Mouse (Mus musculus) heart, postnatal 4 days (tissue): ENCODE results near the gene Socs7. TPM values are rescaled to one million over a fixed set of nuclear protein-coding genes. Genes with fewer than 3 reads are reported as not detected.
A peak's percentile ranks its signal among the peaks of the same experiment; 100 is the strongest.

Experiments
- DNase-seq: peaks from one replicate; pipeline ENCODE4 v3.0.0; 2021
- total RNA-seq, 2 experiments: library from RNA; stranded (reverse); gene quantifications; 2 replicates each; pipeline ENCODE4 v1.2.3; 2021

Gene Socs7
- total RNA-seq, 2 experiments from 2014 or later = 24.2 to 28.9 TPM

DNA sequence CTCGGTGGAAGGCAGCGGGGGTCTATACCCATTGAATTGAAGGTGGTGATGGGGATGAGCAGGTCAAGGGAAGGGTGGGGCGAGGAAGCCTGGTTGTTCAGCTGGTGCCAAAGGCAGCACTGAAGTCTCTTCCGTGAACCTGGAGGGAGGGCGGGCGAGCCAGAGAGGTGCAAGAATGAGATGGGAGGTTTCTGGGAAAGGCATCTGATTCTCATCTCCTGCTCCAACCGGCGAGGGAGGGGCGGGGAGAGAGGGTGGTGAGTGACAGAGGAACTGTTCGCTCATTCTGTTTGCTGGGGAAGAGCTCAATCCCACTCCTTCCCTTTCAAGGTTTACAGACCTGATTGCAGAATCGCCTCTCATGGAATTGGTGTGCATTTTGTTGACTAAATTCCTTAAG lies 31.3 kb downstream of the Socs7 start:
- DNase-seq = no peak

DNA sequence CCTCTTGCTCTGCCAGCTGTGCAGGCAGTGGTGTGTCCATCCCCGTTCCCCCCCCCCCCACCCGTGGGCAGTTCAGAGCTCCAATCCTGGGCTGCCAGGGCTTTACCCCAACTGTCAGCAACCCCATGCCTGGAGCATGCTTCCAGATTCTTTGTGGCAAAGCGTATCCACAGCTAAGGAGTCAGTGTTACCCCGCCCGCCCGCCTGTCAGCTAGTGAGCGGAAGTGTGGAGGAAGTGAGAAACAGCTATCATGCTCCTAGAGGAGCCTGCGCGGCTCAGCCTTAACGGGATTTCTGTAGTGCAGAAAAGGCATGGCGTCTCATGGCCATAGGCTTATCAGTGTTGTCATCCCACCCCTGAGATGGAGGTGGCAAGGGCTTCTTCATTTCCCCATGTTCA lies 31.8 kb downstream of the Socs7 start:
- DNase-seq = peak; percentile 32

DNA sequence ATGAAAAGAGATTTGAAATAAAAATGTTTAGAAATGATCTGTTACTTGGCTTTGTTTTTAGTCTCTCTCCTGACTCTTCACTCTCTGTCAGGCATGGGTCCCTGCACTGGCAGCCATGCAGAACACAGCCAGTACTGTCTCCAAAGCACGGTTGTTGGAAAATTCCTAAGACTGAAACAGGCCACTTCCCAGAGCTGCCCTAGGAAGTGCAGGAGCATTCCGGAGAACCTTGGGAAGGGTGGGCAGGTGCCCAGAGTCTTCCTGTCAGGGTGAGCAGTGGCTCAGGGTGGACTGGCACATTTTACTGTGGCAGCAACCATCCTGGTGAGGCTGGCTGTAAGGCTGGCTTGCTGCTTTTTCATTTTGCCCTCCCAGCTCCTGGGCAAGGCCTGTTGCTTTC lies 36.2 kb downstream of the Socs7 start:
- peak; percentile 4 for DNase-seq

DNA sequence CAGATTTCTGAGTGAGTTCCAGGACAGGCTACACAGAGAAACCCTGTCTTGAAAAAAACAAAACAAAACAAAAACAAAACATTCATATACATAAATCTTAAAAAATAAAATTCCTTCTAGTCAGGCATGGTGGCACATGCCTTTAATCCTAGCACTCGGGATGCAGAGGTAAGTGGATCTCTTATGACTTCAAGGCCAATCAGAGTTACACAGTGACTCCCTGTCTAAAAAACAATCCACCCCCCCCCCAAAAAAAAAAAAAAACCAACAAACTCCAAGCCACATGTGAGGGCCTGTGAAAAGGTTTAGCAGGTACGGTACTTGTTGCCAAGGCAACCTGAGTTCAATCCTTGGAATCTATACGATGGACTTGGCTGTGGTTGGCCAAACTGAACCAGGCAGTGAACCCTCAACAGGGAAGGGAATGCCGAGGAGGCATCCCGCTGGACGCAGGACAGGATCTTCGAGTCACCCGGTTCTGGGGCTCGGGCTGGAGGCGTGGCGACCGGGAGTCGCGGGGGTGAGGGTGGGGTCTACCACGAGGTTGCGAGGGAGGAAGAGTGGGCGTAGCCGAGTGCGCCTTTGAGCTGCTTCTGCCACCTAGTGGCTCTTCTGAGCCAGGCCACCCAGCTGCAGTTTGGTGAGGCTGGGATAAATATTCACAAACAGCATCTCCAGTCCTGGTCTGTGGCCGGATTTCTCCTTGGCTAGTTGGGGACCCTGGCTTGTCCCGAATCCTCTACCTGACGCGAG lies 37.8 kb downstream of the Socs7 start:
- peak; percentile 88 for DNase-seq

DNA sequence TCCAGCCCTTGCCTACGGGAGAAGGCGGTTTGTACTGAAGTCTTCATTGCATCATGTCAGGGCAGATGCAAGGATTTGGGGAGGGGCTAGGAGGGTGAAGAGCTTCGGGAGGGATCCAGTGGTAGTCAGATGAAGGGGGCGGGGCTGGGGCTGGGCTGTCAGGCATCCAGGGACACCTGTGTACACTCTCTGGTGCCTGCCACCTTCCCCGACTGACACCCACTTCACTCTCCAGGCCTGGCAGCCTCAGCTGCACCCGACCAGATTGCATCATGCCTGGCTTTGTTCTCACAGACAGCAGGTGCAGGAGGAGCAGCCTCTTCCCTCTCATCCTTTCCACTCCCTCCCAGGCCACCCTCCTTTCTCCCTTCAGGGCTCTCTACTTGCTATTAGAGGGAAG lies 38.7 kb downstream of the Socs7 start:
- peak; percentile 29 for DNase-seq

DNA sequence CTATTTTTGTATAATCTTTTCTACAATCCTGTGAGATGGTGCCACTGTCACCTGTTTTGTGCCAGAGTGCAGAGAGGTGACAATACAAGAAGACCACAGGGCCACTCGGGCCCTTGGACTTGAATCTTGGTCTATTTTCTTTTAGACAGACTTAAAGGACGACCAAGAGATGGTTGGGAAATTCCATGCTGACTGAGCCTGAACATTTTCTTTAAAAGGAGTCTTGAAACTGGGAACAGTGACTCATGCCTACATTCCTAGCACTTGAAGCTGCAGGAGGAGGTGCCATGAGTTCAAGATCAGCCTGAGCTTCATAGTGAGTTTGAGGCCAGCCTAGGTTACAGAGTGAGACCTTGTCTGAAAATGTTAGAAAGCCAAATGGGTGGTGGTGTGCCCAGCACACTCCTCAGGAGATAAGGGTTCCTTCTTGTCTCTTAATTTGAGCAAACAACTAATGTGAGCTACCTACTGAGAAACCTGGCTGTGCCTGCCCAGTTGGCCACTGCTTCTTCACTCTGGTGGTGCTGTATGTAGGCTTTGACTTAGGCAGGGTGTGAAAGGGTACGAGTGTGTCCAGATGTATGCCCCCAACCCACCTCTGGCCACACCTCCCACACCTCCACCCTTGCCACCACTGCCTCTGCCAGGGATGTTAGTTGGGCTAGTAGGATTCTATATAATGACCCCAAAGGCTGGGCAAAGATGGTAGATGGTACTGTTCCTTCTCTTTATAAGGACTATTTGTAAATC lies 39.5 kb downstream of the Socs7 start:
- peak; percentile 4 for DNase-seq

DNA sequence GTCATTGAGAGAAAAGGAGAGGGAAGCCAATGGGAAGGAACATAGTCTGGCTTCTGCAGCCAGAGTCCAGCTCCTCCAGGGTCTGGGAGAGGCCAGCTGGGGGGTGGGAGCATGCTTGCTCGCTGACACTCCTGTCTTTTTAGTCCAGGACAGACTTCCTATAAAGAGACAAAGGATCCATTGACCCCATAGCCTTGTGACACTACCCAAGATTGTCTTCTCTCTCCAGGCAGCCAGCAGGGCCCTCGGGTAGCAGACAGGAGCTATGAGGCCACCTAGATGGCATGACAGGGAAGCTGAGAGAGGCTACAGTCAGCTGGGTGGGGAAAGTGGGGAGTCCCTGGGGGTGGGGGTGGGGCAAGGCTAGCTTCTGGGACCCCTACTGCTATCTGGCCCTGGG lies 40.4 kb downstream of the Socs7 start:
- peak; percentile 4 for DNase-seq

DNA sequence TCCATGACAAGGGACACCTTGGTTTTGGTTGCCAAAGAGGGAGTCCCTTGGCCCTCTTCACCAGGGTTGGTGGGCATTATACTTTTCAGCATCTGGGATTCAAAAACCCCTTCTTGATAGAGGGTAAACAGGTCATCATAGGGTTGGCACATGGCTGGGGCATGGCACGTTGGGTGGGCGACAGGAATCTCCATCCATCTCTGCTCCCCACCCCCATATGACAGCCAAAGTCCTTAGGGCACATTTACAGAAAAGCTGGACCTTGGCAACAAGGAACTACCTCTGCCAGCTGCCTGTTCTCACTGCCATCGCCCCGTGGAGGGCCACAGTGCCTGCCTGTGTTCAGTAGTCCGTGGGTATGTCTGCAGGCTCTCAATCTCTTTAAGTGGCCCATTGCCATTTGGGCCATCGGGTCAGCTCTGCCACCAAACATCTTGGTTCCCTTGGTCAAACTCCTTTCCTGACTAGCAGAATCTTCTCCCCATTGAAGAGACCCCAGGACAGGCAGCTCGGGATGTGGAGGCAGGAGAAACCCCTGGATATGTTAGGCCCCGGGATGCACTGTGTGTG lies 41.3 kb downstream of the Socs7 start:
- peak; percentile 16 for DNase-seq

DNA sequence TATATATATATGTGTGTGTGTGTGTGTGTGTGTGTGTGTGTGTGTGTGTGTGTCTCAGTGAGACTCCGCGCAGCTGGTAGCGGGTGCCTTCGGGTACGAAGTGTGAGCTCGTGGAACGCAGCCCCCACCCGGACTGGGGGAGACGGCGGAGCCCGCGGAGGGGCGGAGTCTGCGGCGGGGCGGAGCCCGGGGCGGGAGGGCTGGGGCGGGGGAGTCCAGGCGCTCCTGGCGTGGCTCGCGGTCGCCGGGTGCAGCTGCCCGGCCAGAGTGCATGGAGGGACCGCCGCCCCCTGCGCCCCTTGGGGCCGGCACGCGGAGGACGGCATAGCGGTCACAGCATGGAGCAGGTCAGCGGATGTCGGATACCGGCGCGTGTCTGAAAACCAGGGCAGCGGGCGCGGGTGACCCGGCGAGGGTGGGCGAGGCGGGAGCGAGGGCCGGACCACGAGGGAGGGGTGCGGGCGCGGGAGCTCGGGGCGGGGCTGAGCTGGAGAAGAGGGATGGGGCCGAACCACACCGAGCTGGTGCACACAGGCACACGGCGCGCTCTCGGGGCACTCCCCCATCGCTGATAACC lies 41.9 kb downstream of the Socs7 start:
- DNase-seq = peak; percentile 64

DNA sequence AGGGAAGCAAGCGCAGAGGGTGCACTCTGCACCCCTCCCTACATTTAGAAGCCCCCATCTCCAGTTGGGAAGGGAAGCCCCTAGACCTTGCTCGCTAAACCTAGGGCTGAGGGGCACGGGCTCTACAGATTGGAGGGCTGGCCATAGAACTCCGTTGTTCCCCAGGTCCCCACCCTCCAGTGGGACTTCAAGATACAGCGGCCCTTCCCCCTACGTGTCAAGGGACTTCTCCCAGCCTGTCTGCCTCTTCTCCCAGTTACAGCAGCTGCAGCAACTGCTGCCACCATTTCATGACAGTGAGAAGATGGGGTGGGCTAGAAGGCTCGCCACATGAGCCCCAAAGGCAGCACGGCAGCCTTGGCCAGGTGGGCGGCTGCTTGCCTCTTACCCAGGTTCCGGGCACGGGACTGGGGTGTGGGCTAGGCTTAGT lies 42.4 kb downstream of the Socs7 start:
- peak; percentile 23 for DNase-seq

DNA sequence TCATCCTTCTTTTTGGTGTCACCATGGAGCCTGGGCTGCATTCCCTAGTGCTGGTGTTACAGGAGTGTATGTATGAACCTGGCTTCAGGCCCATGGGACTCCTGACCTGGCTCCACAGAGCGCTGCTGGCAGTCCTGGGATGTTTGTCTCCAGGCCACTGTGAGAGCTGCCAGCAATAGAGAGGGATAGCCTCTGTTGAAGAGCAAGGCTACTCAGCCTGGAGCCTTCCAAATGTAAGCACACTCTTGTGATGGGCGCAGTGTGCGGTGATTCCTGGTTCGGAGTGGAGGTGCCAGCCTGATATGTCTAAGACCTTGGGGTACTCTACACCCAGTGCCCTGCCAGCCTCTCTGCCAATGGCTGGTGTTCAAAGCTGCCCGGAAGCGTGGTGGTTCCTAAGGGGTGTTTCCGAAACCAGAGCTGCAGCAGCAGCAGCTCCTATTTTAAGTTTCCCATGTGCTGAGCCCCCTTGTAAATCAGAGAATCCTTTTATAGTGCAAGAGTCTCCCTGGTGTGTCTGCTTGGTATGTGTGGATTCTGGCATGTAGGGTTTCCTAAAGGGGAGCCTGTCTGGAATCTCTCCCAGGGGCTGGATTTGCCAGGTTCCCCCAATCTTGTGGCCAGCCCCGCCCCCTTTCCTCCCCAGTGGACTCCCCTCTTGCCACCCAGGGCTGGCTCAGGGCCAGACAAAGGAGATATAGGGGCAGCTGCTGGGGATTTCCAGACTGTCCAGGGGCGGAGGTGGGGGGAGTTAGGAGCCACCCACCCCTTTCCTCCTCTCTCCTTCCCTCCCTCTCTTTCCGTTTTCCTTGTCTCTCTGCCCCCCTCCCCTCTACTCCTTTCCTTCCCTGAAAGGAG lies 44.0 kb downstream of the Socs7 start:
- peak; percentile 68 for DNase-seq

DNA sequence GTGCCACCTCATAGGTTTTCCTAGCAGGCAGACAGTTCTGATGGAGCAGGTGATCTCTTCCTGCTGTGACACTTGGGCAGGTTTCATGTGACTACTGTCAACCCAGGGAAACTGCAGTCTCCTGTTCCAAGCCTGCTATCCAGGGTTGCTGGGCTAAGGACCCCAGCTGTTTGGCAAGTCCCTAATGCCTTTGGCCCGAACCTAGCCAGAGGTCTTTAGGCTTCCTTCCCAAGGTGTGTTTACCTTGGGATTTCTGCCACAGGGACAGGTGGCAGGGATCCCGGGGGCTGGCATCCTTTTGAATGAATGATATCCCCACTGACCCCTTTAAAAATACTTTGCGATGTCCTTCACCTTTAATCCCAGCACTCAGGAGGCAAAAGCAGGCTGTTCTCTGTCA lies 45.1 kb downstream of the Socs7 start:
- DNase-seq = peak; percentile 4

DNA sequence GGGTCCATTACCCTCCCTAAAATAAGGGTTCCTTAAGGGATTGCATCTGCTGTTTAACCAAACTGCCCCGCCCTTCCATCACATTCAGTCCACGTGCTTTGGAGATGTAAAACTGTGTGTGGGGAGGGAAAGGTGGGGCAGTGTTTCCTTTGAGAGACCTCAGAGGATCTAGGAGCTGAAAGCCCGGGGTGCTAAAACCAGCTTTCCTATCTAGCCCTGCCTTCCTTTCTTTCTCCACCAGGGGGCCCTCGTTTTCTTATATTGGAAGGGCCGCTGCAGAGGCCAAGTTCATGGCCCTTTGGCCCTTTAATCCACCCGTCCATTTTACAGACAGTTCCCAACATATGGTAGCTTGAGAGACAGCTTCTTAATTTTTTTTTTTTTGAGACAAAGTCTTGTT lies 45.8 kb downstream of the Socs7 start:
- peak; percentile 90 for DNase-seq

DNA sequence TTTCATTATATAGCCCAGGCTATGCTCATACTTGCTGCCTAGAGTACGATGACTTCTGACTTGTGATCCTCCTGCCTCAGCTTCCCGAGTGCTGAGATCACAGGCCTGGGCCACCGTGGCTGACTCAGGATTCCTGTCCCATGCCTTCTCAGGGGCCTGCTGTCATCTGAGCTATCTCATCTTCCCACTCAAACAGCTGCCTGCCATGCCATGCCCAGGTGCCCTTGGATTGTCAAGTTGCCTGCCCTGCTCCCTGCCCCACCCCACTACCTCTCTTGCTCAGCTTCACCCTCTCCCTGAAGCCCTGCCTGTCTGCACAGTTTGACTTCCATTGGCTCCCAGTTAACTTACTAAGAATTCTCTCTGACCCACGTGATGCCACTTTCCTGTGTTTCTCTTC lies 48.6 kb downstream of the Socs7 start:
- no peak for DNase-seq

DNA sequence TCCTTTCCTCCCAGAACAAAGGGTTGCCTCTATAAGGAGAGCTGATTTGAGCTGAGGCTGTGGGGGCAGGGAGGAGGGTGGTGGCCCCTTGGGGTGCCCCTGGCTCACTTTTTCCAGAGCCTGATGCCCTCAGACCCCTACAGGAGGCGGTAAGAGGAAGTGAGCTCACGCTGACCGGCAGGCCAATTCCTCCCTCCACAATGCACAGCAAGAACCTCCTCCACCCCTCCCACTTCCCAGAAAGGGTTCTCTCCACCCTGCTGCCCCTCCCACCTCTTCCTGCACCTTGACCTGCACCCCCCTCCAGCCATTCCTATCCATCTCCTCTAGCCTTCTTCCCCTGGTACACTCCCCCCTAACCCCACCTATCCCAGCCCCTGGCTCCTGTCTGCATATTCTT lies 49.8 kb downstream of the Socs7 start:
- peak; percentile 62 for DNase-seq

DNA sequence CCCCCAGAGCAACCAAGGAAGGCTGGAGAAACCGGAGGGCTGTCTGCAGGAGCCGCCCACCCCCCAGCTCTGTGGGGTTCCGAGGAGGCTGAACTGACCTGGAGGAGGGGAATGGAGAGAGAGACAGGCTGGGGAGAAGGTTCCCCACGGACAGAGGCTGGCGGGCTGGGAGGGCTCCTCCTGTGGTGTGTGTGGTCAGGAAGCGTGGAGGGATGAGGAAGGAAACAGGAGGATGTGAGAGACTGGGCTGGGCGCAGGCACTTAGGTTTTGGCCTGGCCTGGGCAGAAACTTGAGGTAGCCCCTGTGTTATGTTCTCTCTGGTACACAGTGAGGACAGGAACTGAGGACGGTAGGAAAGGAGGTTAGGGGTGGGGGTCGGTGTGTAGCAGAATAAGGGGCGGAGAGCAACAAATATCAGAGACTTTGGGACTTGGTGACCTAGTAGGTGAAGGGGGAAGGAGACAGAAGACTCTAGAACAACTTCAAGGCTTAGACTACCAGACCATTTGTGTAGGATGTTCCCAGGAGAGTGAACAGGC lies 50.5 kb downstream of the Socs7 start:
- DNase-seq = no peak

DNA sequence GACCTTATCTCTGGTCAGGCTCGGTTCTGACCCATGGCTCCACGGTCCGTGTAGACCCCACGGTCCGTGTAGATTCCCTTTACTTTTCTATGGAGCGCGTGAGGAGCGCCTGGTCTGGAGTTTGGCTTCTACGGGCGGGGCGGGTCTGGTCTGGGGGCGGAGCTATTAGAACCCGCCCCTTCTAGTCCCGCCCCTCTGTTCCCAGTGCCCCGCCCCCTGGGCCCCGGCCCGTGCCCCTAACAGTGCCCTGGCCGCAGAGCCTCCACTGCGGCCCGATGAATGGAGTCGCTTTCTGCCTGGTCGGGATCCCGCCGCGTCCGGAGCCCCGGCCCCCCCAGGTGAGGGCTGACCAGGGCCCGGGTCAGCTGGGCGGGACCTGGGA lies 53.0 kb downstream of the Socs7 start, which contains the start of gene Arhgap23:
TSS of gene Arhgap23 (plus strand) at position 204 of the 382 bp plus-strand sequence.
- DNase-seq = peak; percentile 85

DNA sequence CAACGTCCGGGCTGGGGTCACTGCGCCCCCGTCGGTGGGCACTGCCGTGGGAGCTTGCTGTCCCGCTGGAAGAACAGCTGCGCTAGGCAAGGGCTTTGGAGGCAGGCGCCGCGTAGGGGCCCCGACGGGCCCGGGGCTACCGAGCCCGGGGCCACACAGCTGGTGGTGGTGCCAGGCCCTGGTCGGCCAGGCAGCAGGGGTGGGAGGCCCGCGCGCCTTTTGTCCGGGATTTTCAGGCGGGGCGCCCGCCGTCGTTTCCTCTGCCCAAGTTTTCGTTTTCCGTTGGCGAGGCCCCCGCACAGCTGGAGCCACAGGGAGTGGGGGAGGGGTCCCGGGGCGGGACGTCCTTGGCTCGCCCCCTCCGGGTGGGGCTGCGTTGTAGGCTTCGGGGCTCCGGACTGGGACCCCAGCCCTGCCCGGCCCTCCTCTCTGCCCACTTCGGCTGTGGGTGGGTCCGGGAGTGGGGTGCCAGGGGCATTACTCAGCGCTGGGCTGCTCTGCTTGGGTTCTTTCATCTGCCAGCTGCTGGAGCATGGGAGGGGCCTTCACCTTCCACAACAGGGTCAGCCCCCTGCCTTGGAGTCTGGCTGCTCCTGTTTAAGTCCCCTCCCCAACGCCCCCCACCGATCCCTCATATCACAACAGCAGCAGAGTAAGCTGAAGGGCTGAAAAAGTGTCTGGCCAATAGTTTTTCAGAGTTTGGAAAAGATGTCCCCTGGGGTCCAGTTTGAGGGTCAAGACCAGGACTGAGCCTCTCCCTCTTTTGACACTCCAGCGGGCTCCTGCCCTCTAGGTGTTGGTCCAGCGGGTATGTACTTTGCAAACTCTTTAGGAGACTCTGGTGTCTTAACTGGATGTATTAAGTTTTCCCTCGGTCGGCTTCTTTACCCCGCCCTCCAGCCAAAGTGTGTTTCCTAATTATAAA lies 53.6 kb downstream of the Socs7 start:
- peak; percentile 80 for DNase-seq

DNA sequence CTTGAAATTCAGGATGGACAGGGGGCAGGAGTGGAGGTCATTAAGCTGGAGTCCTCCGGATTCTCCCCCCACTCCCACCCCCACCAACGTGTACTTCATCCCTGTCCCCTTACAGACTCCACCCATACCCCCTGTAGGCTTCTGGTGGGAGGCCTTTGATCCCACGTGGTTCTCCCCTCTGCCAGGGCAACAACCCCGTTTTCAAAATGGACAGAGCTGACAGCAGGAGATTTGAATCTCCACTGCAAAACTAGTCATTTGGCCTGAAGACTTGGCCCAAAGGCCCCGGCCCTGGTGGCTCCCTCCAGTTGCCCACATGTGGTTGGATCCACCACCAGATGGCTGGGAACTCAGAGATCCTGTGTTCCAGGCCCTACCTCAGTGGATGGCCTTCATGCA lies 54.3 kb downstream of the Socs7 start:
- no peak for DNase-seq

DNA sequence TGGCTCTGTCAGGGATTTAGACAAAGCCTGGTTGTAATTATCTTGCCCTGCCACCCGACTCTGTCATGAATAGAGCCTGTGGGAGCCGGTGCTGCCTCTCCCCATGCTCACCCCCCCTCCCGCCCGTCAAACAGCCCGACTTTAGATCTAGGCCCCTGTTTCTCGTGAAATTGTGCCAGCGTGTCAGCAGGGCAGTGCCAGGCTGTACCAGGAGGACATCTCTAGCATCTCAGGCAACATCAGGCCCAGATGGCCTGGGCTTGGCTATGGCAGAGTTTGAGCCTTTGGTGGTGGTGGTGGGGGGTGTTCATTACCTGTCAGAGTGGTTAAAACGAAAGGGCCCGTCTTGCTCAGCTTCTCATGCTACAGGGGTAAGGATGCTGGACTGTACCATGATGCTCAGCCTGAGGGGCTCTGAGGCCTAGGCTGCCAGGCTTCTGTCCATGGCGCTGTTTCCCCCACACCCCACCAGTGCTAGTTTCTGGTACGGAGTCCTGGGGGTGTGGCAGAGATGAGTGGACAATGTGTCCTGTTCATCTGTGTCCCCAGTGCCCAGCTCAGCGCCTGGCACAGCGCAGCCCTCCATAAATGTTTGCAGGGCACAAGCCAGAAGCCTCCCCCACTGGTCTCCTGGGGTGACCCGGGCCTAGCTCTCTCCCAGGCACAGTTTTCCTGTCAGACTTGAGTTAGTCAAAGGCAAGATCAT lies 56.6 kb downstream of the Socs7 start:
- DNase-seq = no peak
